Mouse (Mus musculus) intestine, embryonic 16.5 days (tissue): ENCODE data around the gene Cipc. TPM values are rescaled to one million over a fixed set of nuclear protein-coding genes. Genes with fewer than 3 reads are reported as not detected.

Source experiments
- ATAC-seq: fragments of 200-750 bp; cut with Nextera tagmentation; 2 replicates; pipeline ENCODE4 v1.8.0; 2017; ENCODE audit warnings: moderate TSS enrichment, moderate library complexity
- H3K27ac ChIP-seq: fragments of 300-500 bp; sonication (generic); 2 replicates; pipeline ENCODE4 v1.5.1; 2014; ENCODE audit warnings: mild to moderate bottlenecking, low read length
- H3K27me3 ChIP-seq: fragments of 300-500 bp; sonication (generic); replicated peaks from 2 replicates; pipeline ENCODE4 v1.6.1; 2014; ENCODE audit warnings: low read length, control low read depth, mixed read lengths; ENCODE audit not compliant: control insufficient read depth, insufficient read depth
- H3K36me3 ChIP-seq: fragments of 300-500 bp; sonication (generic); 2 replicates; pipeline ENCODE4 v1.6.1; 2014; ENCODE audit warnings: low read length, control low read depth; ENCODE audit not compliant: control insufficient read depth, insufficient read depth
- H3K4me1 ChIP-seq: fragments of 300-500 bp; sonication (generic); 2 replicates; pipeline ENCODE4 v1.6.1; 2014; ENCODE audit warnings: low read length, control low read depth, mixed read lengths; ENCODE audit not compliant: control insufficient read depth, insufficient read depth
- H3K4me2 ChIP-seq: fragments of 300-500 bp; sonication (generic); 2 replicates; pipeline ENCODE4 v1.6.1; 2014; ENCODE audit warnings: low read depth, low read length, control low read depth
- H3K4me3 ChIP-seq: fragments of 300-500 bp; sonication (generic); 2 replicates; pipeline ENCODE4 v1.5.1; 2014; ENCODE audit warnings: mild to moderate bottlenecking, low read length
- H3K9ac ChIP-seq: fragments of 300-500 bp; sonication (generic); 2 replicates; pipeline ENCODE4 v1.6.1; 2014; ENCODE audit warnings: low read depth, low read length
- H3K9me3 ChIP-seq: fragments of 300-500 bp; sonication (generic); 2 replicates; pipeline ENCODE4 v1.6.1; 2016; ENCODE audit warnings: low read length, control low read depth; ENCODE audit not compliant: control insufficient read depth
- WGBS: fragments of 180-500 bp; shearing (Covaris S2); extraction: QIAGEN DNeasy Blood & Tissue Kit; methylation state at CpG from one replicate; pipeline ENCODE4 v1.1.7; 2014; 5-methylcytosine and 5-hydroxymethylcytosine counted together
- polyA plus RNA-seq: library from polyadenylated mRNA; unstranded; fragments of >200 nt; fragmentation: Nextera tagmentation; extraction: Ambion mirVana; gene quantifications from 2 replicates; pipeline ENCODE4 v1.2.1, GENCODE M21; 2015

Gene Cipc
- polyA plus RNA-seq, 1 experiment from 2014 or later: 9.5 TPM

DNA sequence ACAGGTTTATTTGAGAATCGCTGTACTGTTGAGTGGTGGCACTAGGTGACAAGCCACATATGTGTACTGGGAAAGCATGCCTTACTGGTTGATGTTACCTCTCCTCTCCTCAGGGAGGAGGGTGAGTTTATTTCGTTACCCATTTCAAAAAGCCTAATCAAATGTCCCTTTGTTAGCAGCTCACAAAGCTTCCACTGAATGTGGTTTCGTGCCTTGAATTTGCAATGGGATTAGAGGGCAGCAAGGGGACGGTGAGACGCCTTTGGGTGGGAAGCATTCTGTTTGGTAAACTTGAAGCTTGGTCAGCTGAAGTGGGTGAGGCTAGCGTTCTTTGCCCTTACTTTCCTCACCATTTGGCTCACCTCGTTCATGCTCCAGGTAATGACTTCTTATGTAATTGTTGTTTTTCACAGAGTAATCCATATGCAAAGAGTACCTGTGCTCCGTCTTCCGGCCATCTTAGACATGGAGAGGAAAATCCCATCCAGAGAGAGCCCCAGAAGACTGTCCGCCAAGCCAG, 5.5 kb downstream of the Cipc start:
- Histone ChIP-seq H3K36me3 (no peaks in the 10 kb centered on the region), H3K27ac (no peak overlapping the region), H3K4me3 (no peak overlapping the region), H3K27me3 (no peaks in the 10 kb centered on the region), H3K4me2 (no peak overlapping the region), H3K4me1 (peaks cover 11% of the 10 kb centered on the region), H3K9me3 (no peaks in the 10 kb centered on the region), H3K9ac (no peak overlapping the region)
- WGBS: 88% methylated on average over 10 of the region's 10 CpGs
- no peak for ATAC-seq

DNA sequence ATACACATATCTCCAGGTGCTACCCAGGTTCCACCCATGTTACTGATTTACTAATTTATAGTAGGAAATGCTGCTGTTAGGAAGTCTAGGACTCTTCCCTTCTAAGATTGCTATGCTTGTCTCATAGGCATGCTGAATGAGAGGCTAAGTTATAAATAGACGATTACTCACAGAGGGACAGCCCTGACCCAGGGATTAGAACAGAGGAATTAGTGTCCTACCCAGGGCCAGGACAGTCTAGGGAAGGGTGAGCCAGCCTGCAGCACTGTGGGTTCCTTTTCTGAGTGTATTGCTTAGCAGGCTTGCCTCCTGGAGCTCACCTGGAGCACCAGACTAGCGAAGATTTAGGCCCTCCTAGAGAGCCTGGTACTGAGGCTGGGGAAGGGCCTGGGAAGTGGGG, 9.1 kb downstream of the Cipc start:
- Histone ChIP-seq H3K4me3 (no peak overlapping the region), H3K27me3 (no peaks in the 10 kb centered on the region), H3K36me3 (no peaks in the 10 kb centered on the region), H3K9ac (no peak overlapping the region), H3K4me2 (no peak overlapping the region), H3K4me1 (no peaks in the 10 kb centered on the region), H3K9me3 (no peaks in the 10 kb centered on the region), H3K27ac (no peak overlapping the region)
- WGBS: 73% methylated on average over 2 of the region's 2 CpGs
- peak; percentile 94 for ATAC-seq

DNA sequence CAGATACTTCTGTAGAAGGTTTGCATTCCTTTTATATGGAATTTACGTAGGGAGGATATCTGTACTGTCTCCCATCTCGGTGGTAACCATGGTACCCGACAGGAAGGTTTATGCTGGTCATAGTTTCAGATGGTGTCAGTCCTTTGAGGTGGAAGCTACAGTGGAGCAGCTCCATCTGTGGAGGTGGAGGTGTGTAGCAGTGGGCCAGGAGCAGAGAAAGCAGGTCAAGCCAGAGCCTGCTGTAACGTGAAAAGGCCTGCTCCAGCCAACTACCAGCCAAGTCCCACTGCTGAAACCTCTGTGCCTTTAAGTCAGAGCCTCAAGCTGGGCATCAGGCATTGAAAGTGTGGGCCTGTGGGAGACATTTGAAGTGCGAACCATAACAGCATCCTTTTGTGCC, 11.7 kb downstream of the Cipc start:
- H3K4me1 ChIP-seq: no peaks in the 10 kb centered on the region
- 89% methylated on average over 5 of the region's 5 CpGs for WGBS
- H3K4me3 ChIP-seq: no peak overlapping the region
- H3K4me2 ChIP-seq: no peak overlapping the region
- H3K9me3 ChIP-seq: no peaks in the 10 kb centered on the region
- ATAC-seq: no peak
- no peaks in the 10 kb centered on the region for H3K27me3 ChIP-seq
- H3K9ac ChIP-seq: no peak overlapping the region
- H3K36me3 ChIP-seq: peaks cover 3% of the 10 kb centered on the region; the same call in 1 of the 2 replicates
- no peak overlapping the region for H3K27ac ChIP-seq

DNA sequence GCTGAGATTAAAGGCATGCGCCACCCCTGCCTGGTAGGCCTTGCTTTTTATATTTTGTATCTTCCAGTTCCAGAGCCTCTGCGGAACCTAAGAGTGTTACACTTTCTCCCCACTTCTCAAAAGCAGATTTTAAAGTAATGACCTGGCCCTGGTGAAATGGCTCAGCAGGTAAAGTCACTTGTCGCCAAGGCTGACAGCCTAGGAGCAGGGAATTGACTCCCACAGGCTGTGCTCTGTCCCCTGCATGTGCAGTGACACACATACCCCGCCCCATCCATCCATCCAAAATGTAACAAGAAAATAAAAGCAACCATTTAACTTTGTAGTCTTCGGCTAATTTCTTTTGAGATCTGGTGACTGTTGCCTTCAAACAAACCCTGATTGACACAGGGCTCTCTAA, 12.8 kb downstream of the Cipc start:
- H3K27ac ChIP-seq: no peak overlapping the region
- H3K4me2 ChIP-seq: no peak overlapping the region
- H3K9ac ChIP-seq: no peak overlapping the region
- H3K4me3 ChIP-seq: no peak overlapping the region
- no peak for ATAC-seq
- peaks cover 4% of the 10 kb centered on the region; the same call in 1 of the 2 replicates for H3K36me3 ChIP-seq
- no peaks in the 10 kb centered on the region for H3K9me3 ChIP-seq
- WGBS: 93% methylated on average over 5 of the region's 5 CpGs
- H3K4me1 ChIP-seq: no peaks in the 10 kb centered on the region
- H3K27me3 ChIP-seq: no peaks in the 10 kb centered on the region

DNA sequence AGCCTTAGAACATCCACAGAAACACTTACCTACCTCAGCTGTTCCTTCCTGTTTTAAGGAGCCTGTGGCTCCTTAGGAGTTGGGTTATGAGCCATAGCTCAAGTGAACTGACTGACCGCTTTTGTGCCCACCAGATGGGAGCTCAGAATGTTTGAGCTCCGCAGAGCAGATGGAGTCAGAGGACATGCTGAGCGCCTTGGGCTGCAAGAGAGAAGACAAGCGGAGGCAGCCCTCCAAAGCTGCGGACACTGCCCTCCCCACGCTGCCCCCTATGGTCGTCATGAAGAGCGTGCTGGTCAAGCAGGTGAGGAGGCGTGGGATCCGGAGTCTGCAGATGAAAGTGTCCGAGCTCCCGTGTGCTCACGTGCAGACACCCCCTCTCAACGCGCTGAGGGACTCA, 13.3 kb downstream of the Cipc start:
- H3K4me1 ChIP-seq: no peaks in the 10 kb centered on the region
- H3K27ac ChIP-seq: no peak overlapping the region
- H3K36me3 ChIP-seq: peaks cover 5% of the 10 kb centered on the region; the same call in 1 of the 2 replicates
- no peak for ATAC-seq
- H3K9ac ChIP-seq: no peak overlapping the region
- H3K9me3 ChIP-seq: no peaks in the 10 kb centered on the region
- WGBS: 90% methylated on average over 15 of the region's 15 CpGs
- no peak overlapping the region for H3K4me2 ChIP-seq
- H3K27me3 ChIP-seq: no peaks in the 10 kb centered on the region
- no peak overlapping the region for H3K4me3 ChIP-seq

DNA sequence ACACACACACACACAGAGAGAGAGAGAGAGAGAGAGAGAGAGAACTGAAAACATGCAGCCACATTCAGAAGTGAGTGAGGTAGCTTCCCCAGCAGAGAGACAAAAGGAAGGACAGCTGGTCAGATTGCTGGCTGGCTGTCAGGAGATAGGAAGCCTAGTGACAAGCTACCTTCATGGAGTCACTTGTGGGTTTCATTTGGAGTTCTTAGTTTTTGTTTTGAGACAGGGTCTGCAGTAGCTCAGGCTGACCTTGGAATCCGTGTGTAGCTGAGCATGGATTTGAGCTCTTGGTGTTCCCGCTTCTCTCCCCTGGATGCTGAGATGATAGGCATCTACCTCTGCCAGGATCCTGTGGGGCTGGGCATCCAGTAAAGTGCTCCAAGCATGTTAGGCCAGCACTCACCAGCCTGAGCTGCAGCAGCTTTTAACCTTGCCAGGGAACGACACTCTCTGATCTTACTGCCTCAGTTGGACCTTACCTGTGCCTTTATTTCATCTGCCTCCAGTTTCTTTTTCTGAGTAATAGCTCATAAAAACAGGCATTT, 14.0 kb downstream of the Cipc start:
- Histone ChIP-seq H3K36me3 (peaks cover 5% of the 10 kb centered on the region; the same call in 1 of the 2 replicates), H3K9ac (no peak overlapping the region), H3K27ac (no peak overlapping the region), H3K4me1 (no peaks in the 10 kb centered on the region), H3K9me3 (no peaks in the 10 kb centered on the region), H3K4me3 (no peak overlapping the region), H3K27me3 (no peaks in the 10 kb centered on the region), H3K4me2 (no peak overlapping the region)
- 84% methylated on average over 3 of the region's 3 CpGs for WGBS
- no peak for ATAC-seq

DNA sequence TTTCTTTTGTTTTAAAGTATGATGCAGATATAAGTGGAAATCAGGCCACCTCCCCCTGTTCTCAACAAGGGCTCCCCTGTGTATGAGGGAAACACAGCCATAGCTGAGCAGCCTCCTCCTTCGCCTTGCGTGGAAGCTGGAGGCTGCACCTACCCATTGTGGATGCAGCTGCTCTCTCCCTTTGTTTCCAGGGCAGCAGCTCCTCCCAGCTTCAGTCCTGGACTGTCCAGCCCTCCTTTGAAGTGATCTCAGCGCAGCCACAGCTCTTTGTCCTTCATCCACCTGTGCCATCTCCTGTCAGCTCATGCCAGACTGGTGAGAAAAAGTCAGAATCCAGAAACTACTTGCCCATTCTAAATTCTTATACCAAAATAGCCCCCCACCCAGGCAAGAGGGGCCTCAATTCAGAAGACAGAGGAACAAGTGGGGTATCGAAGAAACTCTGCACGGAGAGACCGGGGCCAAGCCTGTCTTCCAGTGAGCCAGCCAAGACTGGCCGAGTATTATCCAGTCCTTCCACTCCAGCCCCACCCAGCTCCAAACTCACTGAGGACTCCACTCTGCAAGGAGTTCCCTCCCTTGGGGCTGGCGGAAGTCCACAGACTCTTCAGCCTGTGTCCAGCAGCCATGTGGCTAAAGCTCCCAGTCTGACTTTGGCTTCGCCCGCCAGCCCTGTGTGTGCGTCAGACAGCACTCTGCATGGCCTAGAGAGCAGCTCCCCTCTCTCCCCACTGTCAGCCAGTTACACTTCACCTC, 14.9 kb downstream of the Cipc start:
- H3K4me3 ChIP-seq: no peak overlapping the region
- H3K9me3 ChIP-seq: no peaks in the 10 kb centered on the region
- H3K27ac ChIP-seq: no peak overlapping the region
- no peaks in the 10 kb centered on the region for H3K4me1 ChIP-seq
- peaks cover 5% of the 10 kb centered on the region; the same call in 1 of the 2 replicates for H3K36me3 ChIP-seq
- no peak overlapping the region for H3K9ac ChIP-seq
- no peak for ATAC-seq
- WGBS: 87% methylated on average over 11 of the region's 11 CpGs
- no peaks in the 10 kb centered on the region for H3K27me3 ChIP-seq
- H3K4me2 ChIP-seq: no peak overlapping the region

DNA sequence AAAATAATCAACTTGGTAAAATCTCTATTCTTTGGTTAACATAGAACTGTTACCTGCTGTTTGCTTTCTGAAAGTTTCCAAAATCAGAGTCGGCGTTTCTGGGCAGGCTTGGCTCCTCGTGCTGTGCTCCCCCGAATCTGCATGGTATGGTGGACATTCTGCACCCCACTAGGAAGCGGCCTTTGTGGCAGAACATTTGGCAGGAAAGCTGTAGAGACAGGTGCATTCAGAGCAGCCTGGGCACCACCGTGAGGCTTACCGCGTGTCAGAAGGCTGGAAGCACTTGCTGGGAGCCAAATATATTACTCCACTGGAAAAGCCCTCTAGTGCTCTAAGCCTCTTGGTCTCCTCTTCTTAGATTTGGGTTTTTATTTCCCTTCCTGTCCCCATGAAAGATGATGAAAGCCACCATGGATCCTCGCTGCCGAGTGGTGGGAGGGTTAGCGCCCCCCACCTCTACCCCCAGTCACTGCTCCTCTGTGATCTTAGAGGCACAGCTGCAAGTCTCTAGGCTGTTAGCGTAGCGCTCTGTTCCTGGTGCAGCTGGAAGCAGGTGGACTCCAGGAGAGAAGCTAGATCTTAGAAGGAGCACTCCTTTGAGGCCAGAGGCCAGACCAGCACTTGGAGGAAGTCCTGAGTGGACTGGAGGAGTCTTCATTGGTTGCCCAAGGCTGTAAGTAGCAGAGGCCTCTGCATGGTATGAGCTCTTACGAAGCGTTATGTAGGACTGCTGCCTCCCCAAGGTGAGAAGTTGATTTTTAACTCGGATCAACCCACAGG, 17.6 kb downstream of the Cipc start:
- peaks cover 5% of the 10 kb centered on the region; the same call in 1 of the 2 replicates for H3K36me3 ChIP-seq
- H3K4me1 ChIP-seq: no peaks in the 10 kb centered on the region
- H3K4me2 ChIP-seq: no peak overlapping the region
- no peaks in the 10 kb centered on the region for H3K9me3 ChIP-seq
- H3K27me3 ChIP-seq: no peaks in the 10 kb centered on the region
- no peak overlapping the region for H3K4me3 ChIP-seq
- WGBS: 88% methylated on average over 16 of the region's 16 CpGs
- H3K9ac ChIP-seq: no peak overlapping the region
- ATAC-seq: no peak
- no peak overlapping the region for H3K27ac ChIP-seq

DNA sequence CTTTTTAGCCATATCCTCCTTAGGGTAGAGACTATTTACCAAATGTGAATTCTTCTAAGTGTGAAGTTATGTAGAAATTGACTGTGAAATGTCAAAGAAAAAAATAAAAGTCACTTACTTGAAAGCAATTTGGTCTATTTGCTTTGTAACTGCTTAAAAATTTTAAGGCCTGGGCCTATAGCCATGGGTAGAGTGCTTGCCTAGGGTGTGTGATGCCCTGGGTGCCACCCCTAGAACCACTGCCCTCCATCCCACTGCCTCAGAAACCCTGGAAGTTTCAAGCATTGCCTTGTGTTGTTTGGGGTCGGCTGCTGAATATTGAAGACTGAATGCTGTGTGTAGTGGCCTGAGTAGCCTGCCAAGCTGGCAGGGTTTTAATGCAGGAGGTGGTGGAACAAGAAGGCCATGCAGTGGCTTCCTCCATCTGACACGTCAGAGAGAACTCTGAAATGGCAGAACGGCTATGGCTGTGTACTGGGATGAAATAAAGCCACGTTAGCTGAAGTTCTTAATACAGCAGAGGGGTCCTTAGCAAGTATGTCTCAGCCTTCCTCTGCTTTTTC, 18.5 kb downstream of the Cipc start:
- Histone ChIP-seq H3K4me1 (no peaks in the 10 kb centered on the region), H3K9ac (no peak overlapping the region), H3K36me3 (peaks cover 5% of the 10 kb centered on the region; the same call in 1 of the 2 replicates), H3K9me3 (no peaks in the 10 kb centered on the region), H3K4me2 (no peak overlapping the region), H3K27me3 (no peaks in the 10 kb centered on the region), H3K4me3 (no peak overlapping the region), H3K27ac (no peak overlapping the region)
- no peak for ATAC-seq
- 82% methylated on average over 4 of the region's 4 CpGs for WGBS
